Mouse (Mus musculus) heart, embryonic 11.5 days (tissue): ENCODE results near the gene Sox5. TPM values are rescaled to one million over a fixed set of nuclear protein-coding genes. Genes with fewer than 3 reads are reported as not detected.

Experiments
- ATAC-seq: fragments of 200-750 bp; cut with Nextera tagmentation; replicated peaks from 2 replicates; pipeline ENCODE4 v1.8.0; 2017; ENCODE audit warnings: moderate library complexity; ENCODE audit not compliant: insufficient number of reproducible peaks, low FRiP score, low TSS enrichment
- H3K27ac ChIP-seq: fragments of 300-500 bp; sonication (generic); 2 replicates; pipeline ENCODE4 v1.5.1; 2014; ENCODE audit warnings: mild to moderate bottlenecking, low read depth, low read length
- H3K27me3 ChIP-seq: fragments of 300-500 bp; sonication (generic); 2 replicates; pipeline ENCODE4 v1.6.1; 2014; ENCODE audit warnings: mild to moderate bottlenecking, low read length, mixed read lengths; ENCODE audit not compliant: control insufficient read depth, insufficient read depth
- H3K36me3 ChIP-seq: fragments of 300-500 bp; sonication (generic); 2 replicates; pipeline ENCODE4 v1.6.1; 2014; ENCODE audit warnings: mild to moderate bottlenecking, low read length, moderate library complexity, mixed read lengths; ENCODE audit not compliant: control insufficient read depth, insufficient read depth
- H3K4me1 ChIP-seq: fragments of 300-500 bp; sonication (generic); 2 replicates; pipeline ENCODE4 v1.6.1; 2014; ENCODE audit warnings: low read length; ENCODE audit not compliant: control insufficient read depth, insufficient read depth
- H3K4me2 ChIP-seq: fragments of 300-500 bp; sonication (generic); 2 replicates; pipeline ENCODE4 v1.6.1; 2014; ENCODE audit warnings: mild to moderate bottlenecking, moderate library complexity
- H3K4me3 ChIP-seq: fragments of 300-500 bp; sonication (generic); 2 replicates; pipeline ENCODE4 v1.5.1; 2014; ENCODE audit warnings: low read depth, low read length
- H3K9ac ChIP-seq: fragments of 300-500 bp; sonication (generic); 2 replicates; pipeline ENCODE4 v1.6.1; 2014; ENCODE audit warnings: mild to moderate bottlenecking, low read depth, low read length, moderate library complexity
- H3K9me3 ChIP-seq: fragments of 300-500 bp; sonication (generic); replicated peaks from 2 replicates; pipeline ENCODE4 v1.6.1; 2016; ENCODE audit warnings: low read length; ENCODE audit not compliant: control insufficient read depth
- WGBS: fragments of 180-500 bp; shearing (Covaris S2); extraction: QIAGEN DNeasy Blood & Tissue Kit; methylation state at CpG from one replicate; pipeline ENCODE4 v1.1.7; 2014; ENCODE audit not compliant: insufficient replicate concordance; 5-methylcytosine and 5-hydroxymethylcytosine counted together
- polyA plus RNA-seq: library from polyadenylated mRNA; unstranded; fragments of >200 nt; fragmentation: Nextera tagmentation; extraction: Ambion mirVana; gene quantifications from 2 replicates; pipeline ENCODE4 v1.2.1, GENCODE M21; 2014

Sox5 gene
- polyA plus RNA-seq, 1 experiment from 2014 or later: 16.2 TPM

DNA sequence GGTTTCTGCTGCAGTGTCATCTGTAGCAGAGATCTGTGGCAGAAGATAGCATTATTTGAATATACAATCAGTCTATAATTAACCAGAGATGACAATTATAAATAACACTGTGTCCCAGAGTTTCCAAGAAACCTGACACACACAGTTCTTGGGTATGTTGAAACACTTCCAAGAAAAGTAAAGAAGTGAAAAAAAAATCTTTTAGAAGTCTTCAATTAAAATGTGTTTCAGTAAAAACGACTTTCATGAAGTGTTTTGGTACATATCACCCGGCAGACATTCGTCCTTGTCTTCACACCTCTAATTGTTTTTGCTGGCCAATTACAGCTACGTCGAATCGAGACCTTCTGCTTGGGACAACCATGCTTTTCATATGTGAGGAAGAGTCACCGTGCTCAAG, 924.4 kb downstream of the Sox5 start:
- H3K9me3 ChIP-seq: no peaks in the 10 kb centered on the region
- no peaks in the 10 kb centered on the region for H3K4me1 ChIP-seq
- WGBS: 70% methylated on average over 7 of the region's 7 CpGs
- no peaks in the 10 kb centered on the region for H3K36me3 ChIP-seq
- no peak overlapping the region for H3K4me3 ChIP-seq
- H3K27me3 ChIP-seq: peaks cover 19% of the 10 kb centered on the region
- no peak overlapping the region for H3K27ac ChIP-seq
- no peak overlapping the region for H3K4me2 ChIP-seq
- no peak overlapping the region for H3K9ac ChIP-seq
- no peak for ATAC-seq

- ATAC-seq: no peak
- Histone ChIP-seq H3K27ac (no peak overlapping the region), H3K27me3 (peaks cover 11% of the 10 kb centered on the region; the same call in 1 of the 2 replicates), H3K4me1 (no peaks in the 10 kb centered on the region), H3K36me3 (no peaks in the 10 kb centered on the region), H3K9me3 (no peaks in the 10 kb centered on the region), H3K9ac (no peak overlapping the region), H3K4me2 (peak overlapping the region; percentile 24), H3K4me3 (no peak overlapping the region)
- whole genome bisulfite sequencing: 21% methylated on average over 12 of the region's 12 CpGs
Measured at GRCm38 (mm10) chr6:143855421-143855820, 926.4 kb downstream of the Sox5 start.

DNA sequence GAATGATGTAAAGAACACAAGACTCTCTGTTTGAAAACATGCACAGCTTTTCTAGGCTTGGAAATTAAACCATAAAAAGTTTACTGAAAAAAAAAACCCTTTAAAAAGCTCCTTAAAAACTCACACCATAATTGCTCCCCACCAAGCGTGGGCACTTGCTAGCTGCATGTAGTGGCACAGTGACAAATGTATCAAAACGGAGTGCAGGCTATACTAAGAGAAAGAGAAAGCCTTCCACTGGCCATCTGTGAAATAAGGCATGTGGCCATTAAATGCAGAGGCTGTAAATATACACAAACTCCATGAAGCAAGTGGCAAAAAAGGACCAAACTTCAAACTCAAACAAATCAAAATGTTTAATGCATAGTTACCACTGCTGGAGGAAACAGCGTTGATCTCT, 927.7 kb downstream of the Sox5 start:
- H3K4me2 ChIP-seq: no peak overlapping the region
- H3K36me3 ChIP-seq: no peaks in the 10 kb centered on the region
- 72% methylated on average over 3 of the region's 3 CpGs for WGBS
- no peaks in the 10 kb centered on the region; the same call in 1 of the 2 replicates for H3K27me3 ChIP-seq
- no peak overlapping the region for H3K27ac ChIP-seq
- no peak for ATAC-seq
- H3K4me1 ChIP-seq: no peaks in the 10 kb centered on the region
- H3K9ac ChIP-seq: no peak overlapping the region
- no peak overlapping the region for H3K4me3 ChIP-seq
- H3K9me3 ChIP-seq: no peaks in the 10 kb centered on the region

DNA sequence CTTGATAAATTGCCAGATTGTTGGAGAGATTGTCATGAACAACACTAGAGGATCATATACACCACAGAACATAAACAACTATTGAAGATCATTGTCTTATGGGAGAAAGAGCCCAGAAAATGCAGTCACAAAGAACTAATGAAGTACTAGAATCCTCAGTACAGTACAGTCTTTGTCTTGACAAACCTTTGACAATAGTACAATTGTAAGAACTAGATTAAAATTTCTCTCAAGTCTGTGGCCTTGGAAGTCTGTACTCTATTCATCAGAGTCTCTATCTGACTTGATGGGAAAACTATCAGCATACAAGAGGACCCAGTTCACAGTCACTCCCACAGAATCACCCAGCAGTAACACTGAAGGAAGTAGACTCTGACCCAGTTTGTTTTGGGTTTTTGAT, 936.0 kb downstream of the Sox5 start:
- no peaks in the 10 kb centered on the region for H3K27me3 ChIP-seq
- H3K9me3 ChIP-seq: no peaks in the 10 kb centered on the region
- H3K9ac ChIP-seq: no peak overlapping the region
- H3K4me2 ChIP-seq: no peak overlapping the region
- no peak for ATAC-seq
- H3K4me1 ChIP-seq: no peaks in the 10 kb centered on the region
- H3K27ac ChIP-seq: no peak overlapping the region
- H3K36me3 ChIP-seq: no peaks in the 10 kb centered on the region
- H3K4me3 ChIP-seq: no peak overlapping the region

- Histone ChIP-seq H3K4me3 (no peak overlapping the region), H3K27ac (no peak overlapping the region), H3K36me3 (no peaks in the 10 kb centered on the region), H3K9ac (no peak overlapping the region), H3K4me1 (no peaks in the 10 kb centered on the region), H3K27me3 (no peaks in the 10 kb centered on the region), H3K4me2 (no peak overlapping the region), H3K9me3 (no peaks in the 10 kb centered on the region)
- WGBS: 80% methylated on average over 3 of the region's 3 CpGs
- no peak for ATAC-seq
Measured at GRCm38 (mm10) chr6:143844701-143844970, 937.1 kb downstream of the Sox5 start.

GRCm38 (mm10) chr6:143843933-143844700, 937.7 kb downstream of the Sox5 start:
- Histone ChIP-seq H3K36me3 (no peaks in the 10 kb centered on the region), H3K27ac (no peak overlapping the region), H3K4me3 (no peak overlapping the region), H3K9ac (no peak overlapping the region), H3K4me1 (no peaks in the 10 kb centered on the region), H3K9me3 (no peaks in the 10 kb centered on the region), H3K27me3 (no peaks in the 10 kb centered on the region), H3K4me2 (no peak overlapping the region)
- no peak for ATAC-seq
- WGBS: 79% methylated on average over 10 of the region's 10 CpGs

- no peak for ATAC-seq
Measured at GRCm38 (mm10) chr6:143841954-143842353, 939.8 kb downstream of the Sox5 start.

GRCm38 (mm10) chr6:143841109-143841638, 940.6 kb downstream of the Sox5 start:
- H3K9ac ChIP-seq: no peak overlapping the region
- WGBS: 71% methylated on average over 15 of the region's 15 CpGs
- H3K4me1 ChIP-seq: no peaks in the 10 kb centered on the region
- no peaks in the 10 kb centered on the region for H3K36me3 ChIP-seq
- H3K27me3 ChIP-seq: no peaks in the 10 kb centered on the region
- no peak overlapping the region for H3K27ac ChIP-seq
- no peaks in the 10 kb centered on the region for H3K9me3 ChIP-seq
- no peak for ATAC-seq
- H3K4me2 ChIP-seq: no peak overlapping the region
- no peak overlapping the region for H3K4me3 ChIP-seq

More at GRCm38 (mm10) chr6:143841954-143842353, 939.8 kb downstream of the Sox5 start:
- Histone ChIP-seq H3K9me3 (no peaks in the 10 kb centered on the region), H3K4me2 (no peak overlapping the region), H3K4me3 (no peak overlapping the region), H3K36me3 (no peaks in the 10 kb centered on the region), H3K27ac (no peak overlapping the region), H3K4me1 (no peaks in the 10 kb centered on the region), H3K27me3 (no peaks in the 10 kb centered on the region), H3K9ac (no peak overlapping the region)
- 63% methylated on average over 7 of the region's 7 CpGs for WGBS
